Mouse (Mus musculus) cerebellum, adult 8-10 months (tissue): ENCODE measurements at regions not wholly inside any gene's neighbourhood (a gene's known extent, or its start where the extent isn't known, plus 50 kb on each side); places are given as distances from the start of the nearest gene placed in this dataset.
A peak's percentile ranks its signal among the peaks of the same experiment; 100 is the strongest.

Experiments used
- DNase-seq: peaks from one replicate; pipeline ENCODE4 v3.0.0; 2022

GRCm38 (mm10) chr1:55807028-55807427 is 401.3 kb downstream of the Plcl1 start:
- no peak for DNase-seq

- no peak for DNase-seq
Observed at GRCm38 (mm10) chr1:55808724-55809519, 403.2 kb downstream of the Plcl1 start.

- DNase-seq, result no peak
Observed at GRCm38 (mm10) chr1:55812486-55812885, 406.8 kb downstream of the Plcl1 start.

- no peak for DNase-seq
Observed at GRCm38 (mm10) chr1:55820866-55821500, 415.3 kb downstream of the Plcl1 start.

GRCm38 (mm10) chr1:55822599-55822998 is 416.9 kb downstream of the Plcl1 start:
- no peak for DNase-seq

- DNase-seq, result no peak
Observed at GRCm38 (mm10) chr1:55827191-55827590, 421.5 kb downstream of the Plcl1 start.

GRCm38 (mm10) chr1:55835281-55835680 is 429.6 kb downstream of the Plcl1 start:
- no peak for DNase-seq

- DNase-seq, result no peak
Observed at GRCm38 (mm10) chr1:55836750-55837149, 431.0 kb downstream of the Plcl1 start.

GRCm38 (mm10) chr1:55837366-55837765 is 431.6 kb downstream of the Plcl1 start:
- DNase-seq, result no peak

GRCm38 (mm10) chr1:55838168-55838567 is 432.4 kb downstream of the Plcl1 start:
- DNase-seq, result peak; percentile 29

GRCm38 (mm10) chr1:55848806-55849205 is 443.1 kb downstream of the Plcl1 start:
- DNase-seq, result no peak

GRCm38 (mm10) chr1:55852354-55852753 is 446.6 kb downstream of the Plcl1 start:
- DNase-seq, result no peak

GRCm38 (mm10) chr1:55859113-55859512 is 453.4 kb downstream of the Plcl1 start:
- DNase-seq, result no peak

- no peak for DNase-seq
Observed at GRCm38 (mm10) chr1:55863113-55863512, 457.4 kb downstream of the Plcl1 start.

- no peak for DNase-seq
Observed at GRCm38 (mm10) chr1:55865274-55865673, 459.6 kb downstream of the Plcl1 start.

GRCm38 (mm10) chr1:55866677-55867076 is 461.0 kb downstream of the Plcl1 start:
- DNase-seq, result no peak

GRCm38 (mm10) chr1:55873583-55873982 is 467.9 kb downstream of the Plcl1 start:
- DNase-seq, result no peak

- DNase-seq, result peak; percentile 38
Observed at GRCm38 (mm10) chr1:55874143-55874867, 468.6 kb downstream of the Plcl1 start.

GRCm38 (mm10) chr1:55874868-55875144 is 469.1 kb downstream of the Plcl1 start:
- DNase-seq, result no peak

- DNase-seq, result no peak
Observed at GRCm38 (mm10) chr1:55884576-55884975, 478.9 kb downstream of the Plcl1 start.

GRCm38 (mm10) chr1:55886383-55887070 is 480.8 kb downstream of the Plcl1 start:
- peak; percentile 24 for DNase-seq

- DNase-seq, result no peak
Observed at GRCm38 (mm10) chr1:55887386-55887785, 481.7 kb downstream of the Plcl1 start.

GRCm38 (mm10) chr1:55888711-55889366 is 483.1 kb downstream of the Plcl1 start:
- no peak for DNase-seq
